Mouse (Mus musculus): Measurements from ENCODE around the gene Mcmbp. TPM values are rescaled to one million over a fixed set of nuclear protein-coding genes. Genes with fewer than 3 reads are reported as not detected.
"Not testable (repeated sequence)": the region's sequence is repeated elsewhere in the genome, so short reads cannot be mapped to it uniquely, and the experiment has no call there.

Mcmbp gene
- polyA plus RNA-seq, 1 experiment, result 63.6 TPM

GRCm38 (mm10) chr7:128725189-128725588, 15.1 kb downstream of the Mcmbp start:
- Histone ChIP-seq H3K4me3 (ENCODE audit: insufficient read depth, low read length) (no peak overlapping the region), H3K27ac (ENCODE audit: insufficient read depth, low read depth, low read length) (no peak overlapping the region), H3K4me1 (ENCODE audit: control insufficient read depth, insufficient read depth, low read length) (peaks cover 33% of the 10 kb centered on the region)
- TF ChIP-seq POLR2A (IDR thresholded peaks at IDR 0.05; ENCODE audit: borderline replicate concordance, low read depth, low read length) (no peak), CTCF (IDR thresholded peaks at IDR 0.05; ENCODE audit: low read depth, low read length) (no peak)

DNA sequence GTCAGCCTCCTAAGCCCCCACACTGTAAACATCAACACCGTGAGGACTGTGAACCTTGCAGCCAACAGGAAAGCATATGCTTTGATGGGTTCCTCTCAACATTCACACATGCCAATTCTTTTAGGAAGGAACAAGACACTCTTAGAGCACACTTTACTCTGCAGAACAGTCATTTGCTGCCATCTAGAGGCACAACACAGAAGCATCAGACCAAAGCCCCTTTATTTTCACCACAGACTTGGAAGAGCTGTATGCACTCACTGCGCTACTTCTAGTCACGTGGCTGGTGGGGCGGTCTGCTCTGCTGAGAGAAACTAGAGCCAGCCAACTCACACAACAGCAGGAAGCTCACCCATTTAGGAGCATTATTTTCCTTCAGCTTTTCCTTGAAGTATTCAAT, 15.5 kb downstream of the Mcmbp start:
- Histone ChIP-seq H3K4me1 (ENCODE audit: control insufficient read depth, insufficient read depth, low read length) (peaks cover 33% of the 10 kb centered on the region), H3K4me3 (ENCODE audit: insufficient read depth, low read length) (no peak overlapping the region), H3K27ac (ENCODE audit: insufficient read depth, low read depth, low read length) (no peak overlapping the region)
- TF ChIP-seq CTCF (IDR thresholded peaks at IDR 0.05; ENCODE audit: low read depth, low read length) (no peak), POLR2A (IDR thresholded peaks at IDR 0.05; ENCODE audit: borderline replicate concordance, low read depth, low read length) (no peak)

- no peak overlapping the region for H3K4me3 ChIP-seq (ENCODE audit: insufficient read depth, low read length)
- no peaks in the 10 kb centered on the region for H3K4me1 ChIP-seq (ENCODE audit: control insufficient read depth, insufficient read depth, low read length)
- no peak overlapping the region for H3K27ac ChIP-seq (ENCODE audit: insufficient read depth, low read depth, low read length)
- TF ChIP-seq POLR2A (IDR thresholded peaks at IDR 0.05; ENCODE audit: borderline replicate concordance, low read depth, low read length) (no peak), CTCF (IDR thresholded peaks at IDR 0.05; ENCODE audit: low read depth, low read length) (no peak)
These were observed 22.3 kb downstream of the Mcmbp start for GRCm38 (mm10) chr7:128717991-128718390.

- no peak for TF ChIP-seq POLR2A (IDR thresholded peaks at IDR 0.05; ENCODE audit: borderline replicate concordance, low read depth, low read length)
- peak; percentile 82; the same call in 1 of the 2 replicates for TF ChIP-seq CTCF (IDR thresholded peaks at IDR 0.05; ENCODE audit: low read depth, low read length)
- H3K4me3 ChIP-seq (ENCODE audit: insufficient read depth, low read length), result no peak overlapping the region
These were observed 34.6 kb downstream of the Mcmbp start for GRCm38 (mm10) chr7:128705735-128706134.

DNA sequence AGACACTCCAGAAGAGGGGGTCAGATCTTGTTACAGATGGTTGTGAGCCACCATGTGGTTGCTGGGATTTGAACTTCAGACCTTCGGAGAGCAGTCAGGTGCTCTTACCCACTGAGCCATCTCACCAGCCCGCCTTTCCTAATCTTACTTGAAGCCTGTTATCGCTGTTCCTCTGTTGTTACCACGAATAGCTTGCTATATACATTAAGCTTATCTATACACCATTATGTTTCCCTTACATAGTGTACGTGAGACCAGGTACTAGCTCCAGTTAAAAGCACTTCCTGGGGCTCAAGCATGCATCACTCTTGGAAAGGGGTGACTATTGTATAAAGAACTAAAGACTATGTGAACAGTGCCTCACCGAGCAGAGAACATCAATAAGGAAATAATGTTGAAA, 40.3 kb downstream of the Mcmbp start:
- H3K4me1 ChIP-seq (ENCODE audit: control insufficient read depth, insufficient read depth, low read length); H3K27ac ChIP-seq (ENCODE audit: insufficient read depth, low read depth, low read length); H3K4me3 ChIP-seq (ENCODE audit: insufficient read depth, low read length): not testable (repeated sequence)

More at GRCm38 (mm10) chr7:128705735-128706134, 34.6 kb downstream of the Mcmbp start:
- no peaks in the 10 kb centered on the region for H3K4me1 ChIP-seq (ENCODE audit: control insufficient read depth, insufficient read depth, low read length)
- no peak overlapping the region for H3K27ac ChIP-seq (ENCODE audit: insufficient read depth, low read depth, low read length)

DNA sequence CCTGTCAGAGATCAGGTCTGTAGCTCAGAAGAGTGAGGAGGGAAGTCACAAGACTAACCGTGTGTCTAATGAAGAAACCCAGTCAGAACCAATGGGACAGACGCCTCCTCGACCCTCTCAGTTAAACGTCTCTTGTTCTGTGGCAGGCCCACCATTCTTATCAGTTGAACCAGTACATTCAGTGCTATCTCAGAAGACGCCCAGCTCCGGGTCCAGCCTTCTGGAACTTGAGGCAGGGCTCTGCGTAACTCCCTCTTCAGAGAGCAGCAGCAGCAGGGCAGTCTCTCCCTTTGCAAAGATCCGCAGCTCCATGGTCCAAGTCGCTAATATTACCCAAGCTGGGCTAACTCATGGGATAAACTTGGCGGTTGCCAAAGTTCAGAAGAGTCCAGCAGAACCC, 45.4 kb downstream of the Mcmbp start:
- no peak for TF ChIP-seq CTCF (IDR thresholded peaks at IDR 0.05; ENCODE audit: low read depth, low read length)
- no peak for TF ChIP-seq POLR2A (IDR thresholded peaks at IDR 0.05; ENCODE audit: borderline replicate concordance, low read depth, low read length)
- Histone ChIP-seq H3K4me1 (ENCODE audit: control insufficient read depth, insufficient read depth, low read length) (no peaks in the 10 kb centered on the region), H3K4me3 (ENCODE audit: insufficient read depth, low read length) (no peak overlapping the region), H3K27ac (ENCODE audit: insufficient read depth, low read depth, low read length) (no peak overlapping the region)

- Histone ChIP-seq H3K4me3 (ENCODE audit: insufficient read depth, low read length) (no peak overlapping the region), H3K4me1 (ENCODE audit: control insufficient read depth, insufficient read depth, low read length) (no peaks in the 10 kb centered on the region), H3K27ac (ENCODE audit: insufficient read depth, low read depth, low read length) (no peak overlapping the region)
- TF ChIP-seq CTCF (IDR thresholded peaks at IDR 0.05; ENCODE audit: low read depth, low read length) (no peak), POLR2A (IDR thresholded peaks at IDR 0.05; ENCODE audit: borderline replicate concordance, low read depth, low read length) (no peak)
These were observed 48.1 kb downstream of the Mcmbp start for GRCm38 (mm10) chr7:128692163-128692562.

DNA sequence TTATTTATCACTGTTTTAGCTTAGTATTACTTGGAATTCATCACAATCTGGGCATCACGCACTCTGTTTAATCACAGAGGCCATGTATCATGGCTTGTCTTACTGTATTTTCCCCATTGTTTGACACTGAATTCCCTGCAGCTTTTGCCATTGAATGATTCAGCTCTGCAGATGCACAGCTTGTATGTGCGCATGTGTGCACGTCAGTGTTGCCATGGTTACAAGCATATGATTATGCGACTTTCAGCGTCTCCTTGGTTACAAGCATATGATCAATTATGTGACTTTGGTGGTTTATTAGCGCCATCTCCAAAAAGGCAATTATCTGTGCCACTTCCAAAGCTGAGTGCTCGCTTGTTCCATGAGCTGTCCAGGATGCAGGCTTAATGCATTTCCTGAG, 49.5 kb downstream of the Mcmbp start:
- Histone ChIP-seq H3K4me3 (ENCODE audit: insufficient read depth, low read length) (no peak overlapping the region), H3K4me1 (ENCODE audit: control insufficient read depth, insufficient read depth, low read length) (peaks cover 2% of the 10 kb centered on the region; the same call in 1 of the 2 replicates), H3K27ac (ENCODE audit: insufficient read depth, low read depth, low read length) (no peak overlapping the region)
- no peak for TF ChIP-seq POLR2A (IDR thresholded peaks at IDR 0.05; ENCODE audit: borderline replicate concordance, low read depth, low read length)
- TF ChIP-seq CTCF (IDR thresholded peaks at IDR 0.05; ENCODE audit: low read depth, low read length), result no peak

DNA sequence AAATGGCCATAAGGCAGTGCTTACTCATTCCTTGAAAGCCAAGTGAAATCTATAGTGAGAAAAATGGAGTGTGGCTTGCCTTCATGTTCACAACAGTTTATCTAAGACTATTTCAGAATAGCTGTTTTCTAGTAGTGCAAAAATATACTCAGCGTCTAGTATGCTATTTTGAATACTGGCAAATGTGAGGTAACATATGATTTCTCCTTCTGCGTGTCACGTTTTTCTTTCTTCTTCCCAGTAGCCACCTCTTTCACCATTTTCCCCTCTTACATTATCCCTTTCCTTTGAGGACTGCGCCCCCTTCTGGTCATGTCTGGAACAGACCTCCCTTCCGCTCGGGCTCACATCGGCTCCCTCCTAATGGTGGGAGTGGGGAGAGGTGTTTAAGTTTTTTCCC, 50.2 kb downstream of the Mcmbp start:
- no peak for TF ChIP-seq POLR2A (IDR thresholded peaks at IDR 0.05; ENCODE audit: borderline replicate concordance, low read depth, low read length)
- TF ChIP-seq CTCF (IDR thresholded peaks at IDR 0.05; ENCODE audit: low read depth, low read length), result peak; percentile 89
- Histone ChIP-seq H3K4me3 (ENCODE audit: insufficient read depth, low read length) (no peak overlapping the region), H3K4me1 (ENCODE audit: control insufficient read depth, insufficient read depth, low read length) (peaks cover 2% of the 10 kb centered on the region; the same call in 1 of the 2 replicates), H3K27ac (ENCODE audit: insufficient read depth, low read depth, low read length) (no peak overlapping the region)

DNA sequence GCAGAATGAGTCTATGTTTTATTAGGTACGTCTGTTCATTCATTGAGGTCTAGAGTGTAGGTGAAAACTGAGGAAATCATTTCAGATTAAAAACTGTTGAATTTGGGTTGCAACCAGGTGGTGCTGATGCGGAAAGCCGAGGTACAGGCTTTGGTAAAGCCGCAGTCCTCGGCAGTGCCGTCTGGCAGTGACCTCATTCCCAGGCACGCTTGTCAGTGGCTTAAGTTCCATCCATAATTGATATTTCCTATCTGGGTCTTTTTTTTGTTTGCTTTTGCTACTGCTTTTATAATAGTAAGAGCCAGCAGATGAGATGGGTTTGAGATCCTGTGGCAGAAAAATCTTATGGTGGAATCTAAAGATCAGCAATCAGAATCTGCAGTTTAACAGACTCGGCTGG, 50.9 kb downstream of the Mcmbp start:
- no peak overlapping the region for H3K4me3 ChIP-seq (ENCODE audit: insufficient read depth, low read length)
- TF ChIP-seq POLR2A (IDR thresholded peaks at IDR 0.05; ENCODE audit: borderline replicate concordance, low read depth, low read length) (no peak), CTCF (IDR thresholded peaks at IDR 0.05; ENCODE audit: low read depth, low read length) (no peak)

More for the DNA sequence above, 50.9 kb downstream of the Mcmbp start:
- Histone ChIP-seq H3K4me1 (ENCODE audit: control insufficient read depth, insufficient read depth, low read length) (peaks cover 2% of the 10 kb centered on the region; the same call in 1 of the 2 replicates), H3K27ac (ENCODE audit: insufficient read depth, low read depth, low read length) (no peak overlapping the region)
